Mouse (Mus musculus): ENCODE results near the gene Rangrf.

- no peak for TF ChIP-seq CTCF (IDR thresholded peaks at IDR 0.05; ENCODE audit: low read depth, low read length)
- TF ChIP-seq POLR2A (IDR thresholded peaks at IDR 0.05; ENCODE audit: insufficient read depth, low read length) = no peak
These were observed 4.3 kb upstream of the Rangrf start for GRCm38 (mm10) chr11:68979320-68979733.

All from ES-Bruce4 (cell line).